Mouse (Mus musculus) neural tube, embryonic 13.5 days (tissue): ENCODE results near the gene Ttll8. TPM values are rescaled to one million over a fixed set of nuclear protein-coding genes. Genes with fewer than 3 reads are reported as not detected.

Source experiments
- ATAC-seq: fragments of 200-750 bp; cut with Nextera tagmentation; 2 replicates; pipeline ENCODE4 v1.8.0; 2017; ENCODE audit warnings: low read depth, mild to moderate bottlenecking, moderate TSS enrichment, moderate library complexity
- H3K27ac ChIP-seq: fragments of 300-500 bp; sonication (generic); replicated peaks from 2 replicates; pipeline ENCODE4 v1.5.1; 2015; ENCODE audit warnings: moderate library complexity, mild to moderate bottlenecking, inconsistent platforms
- H3K27me3 ChIP-seq: fragments of 300-500 bp; sonication (generic); 2 replicates; pipeline ENCODE4 v1.6.1; 2015; ENCODE audit warnings: mild to moderate bottlenecking, inconsistent platforms
- H3K36me3 ChIP-seq: fragments of 300-500 bp; sonication (generic); 2 replicates; pipeline ENCODE4 v1.6.1; 2015; ENCODE audit warnings: mild to moderate bottlenecking, inconsistent platforms
- H3K4me1 ChIP-seq: fragments of 300-500 bp; sonication (generic); replicated peaks from 2 replicates; pipeline ENCODE4 v1.6.1; 2015; ENCODE audit warnings: inconsistent platforms
- H3K4me2 ChIP-seq: fragments of 300-500 bp; sonication (generic); 2 replicates; pipeline ENCODE4 v1.6.1; 2015; ENCODE audit warnings: inconsistent platforms, mild to moderate bottlenecking, moderate library complexity
- H3K4me3 ChIP-seq: fragments of 300-500 bp; sonication (generic); 2 replicates; pipeline ENCODE4 v1.5.1; 2015; ENCODE audit warnings: mild to moderate bottlenecking, inconsistent platforms
- H3K9ac ChIP-seq: fragments of 300-500 bp; sonication (generic); 2 replicates; pipeline ENCODE4 v1.6.1; 2015; ENCODE audit warnings: moderate library complexity, mild to moderate bottlenecking, inconsistent platforms
- H3K9me3 ChIP-seq: fragments of 300-500 bp; sonication (generic); 2 replicates; pipeline ENCODE4 v1.6.1; 2016; ENCODE audit warnings: inconsistent platforms
- WGBS: fragments of 180-500 bp; shearing (Covaris S2); methylation state at CpG from one replicate; pipeline ENCODE4 v1.1.7; 2015; 5-methylcytosine and 5-hydroxymethylcytosine counted together
- polyA plus RNA-seq: library from polyadenylated mRNA; unstranded; fragments of >200 nt; fragmentation: Nextera tagmentation; extraction: Ambion mirVana; gene quantifications from 2 replicates; pipeline ENCODE4 v1.2.1, GENCODE M21; 2015

Gene Ttll8
- polyA plus RNA-seq, 1 experiment from 2014 or later, result not detected

DNA sequence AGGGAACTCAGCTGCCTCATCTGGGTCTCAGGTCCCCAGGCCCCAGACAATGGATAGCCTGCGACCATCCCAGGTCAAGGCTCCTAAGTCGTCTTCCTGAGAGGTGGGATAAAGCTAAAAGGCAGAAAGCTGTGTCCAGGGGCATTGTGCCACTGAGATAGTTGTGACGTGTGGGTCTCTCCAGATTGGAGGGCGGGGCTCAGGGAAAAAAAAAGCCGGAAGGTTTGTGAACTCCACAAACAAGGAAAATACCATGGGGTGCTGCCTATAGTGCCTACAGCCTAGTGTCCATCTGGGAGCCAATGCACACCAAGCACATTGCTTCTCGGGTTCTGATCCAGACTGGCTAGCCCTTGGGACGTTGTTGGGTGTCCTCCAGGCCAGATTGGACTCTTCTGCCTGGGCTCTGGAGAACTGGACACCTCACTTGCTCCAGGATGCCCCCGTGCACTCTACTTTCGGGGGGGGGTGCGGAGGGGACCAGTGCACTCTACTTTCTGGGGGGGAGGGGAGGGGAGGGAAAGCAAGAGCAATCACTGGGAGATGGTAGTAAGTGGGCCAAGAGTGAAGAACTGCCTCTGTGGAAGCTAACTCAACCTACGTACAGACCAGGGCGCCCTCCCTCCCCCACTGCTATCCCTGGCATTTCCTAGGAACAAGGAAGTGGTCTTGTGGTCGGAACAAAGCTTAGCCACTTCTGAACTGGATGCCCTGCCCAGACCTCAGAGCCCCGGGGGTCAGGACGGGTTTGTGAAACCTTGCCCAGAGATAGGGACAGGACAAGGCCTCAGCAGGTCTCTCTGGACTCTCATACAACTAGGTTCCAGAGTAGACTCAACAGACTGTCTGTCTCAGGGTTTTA, 99.0 kb downstream of the Ttll8 start:
- no peak for ATAC-seq
- Histone ChIP-seq H3K4me1 (peaks cover 15% of the 10 kb centered on the region), H3K27ac (no peak overlapping the region), H3K27me3 (no peaks in the 10 kb centered on the region), H3K9ac (no peak overlapping the region), H3K36me3 (no peaks in the 10 kb centered on the region), H3K4me2 (no peak overlapping the region), H3K9me3 (no peaks in the 10 kb centered on the region), H3K4me3 (no peak overlapping the region)
- WGBS, result 79% methylated on average over 15 of the region's 15 CpGs

- no peak overlapping the region for H3K9ac ChIP-seq
Measured at GRCm38 (mm10) chr15:88854119-88854968, 99.9 kb downstream of the Ttll8 start.

GRCm38 (mm10) chr15:88853106-88853505, 101.1 kb downstream of the Ttll8 start:
- no peak for ATAC-seq
- 87% methylated on average over 9 of the region's 9 CpGs for WGBS

More at GRCm38 (mm10) chr15:88854119-88854968, 99.9 kb downstream of the Ttll8 start:
- H3K9me3 ChIP-seq, result no peaks in the 10 kb centered on the region
- 65% methylated on average over 6 of the region's 6 CpGs for WGBS
- H3K4me3 ChIP-seq, result no peak overlapping the region
- no peaks in the 10 kb centered on the region for H3K27me3 ChIP-seq
- ATAC-seq, result no peak
- no peaks in the 10 kb centered on the region for H3K36me3 ChIP-seq
- H3K27ac ChIP-seq, result no peak overlapping the region
- no peak overlapping the region for H3K4me2 ChIP-seq
- peaks cover 18% of the 10 kb centered on the region for H3K4me1 ChIP-seq

GRCm38 (mm10) chr15:88851507-88852149, 102.6 kb downstream of the Ttll8 start:
- Histone ChIP-seq H3K4me3 (no peak overlapping the region), H3K36me3 (no peaks in the 10 kb centered on the region), H3K4me2 (no peak overlapping the region), H3K9me3 (no peaks in the 10 kb centered on the region), H3K4me1 (peaks cover 18% of the 10 kb centered on the region), H3K9ac (no peak overlapping the region), H3K27ac (no peak overlapping the region), H3K27me3 (no peaks in the 10 kb centered on the region; the same call in 1 of the 2 replicates)
- 82% methylated on average over 10 of the region's 10 CpGs for WGBS
- no peak for ATAC-seq

More at GRCm38 (mm10) chr15:88853106-88853505, 101.1 kb downstream of the Ttll8 start:
- Histone ChIP-seq H3K4me1 (peaks cover 18% of the 10 kb centered on the region), H3K27me3 (no peaks in the 10 kb centered on the region), H3K36me3 (no peaks in the 10 kb centered on the region), H3K9me3 (no peaks in the 10 kb centered on the region), H3K4me3 (no peak overlapping the region), H3K9ac (no peak overlapping the region), H3K27ac (no peak overlapping the region), H3K4me2 (no peak overlapping the region)

GRCm38 (mm10) chr15:88851076-88851475, 103.1 kb downstream of the Ttll8 start:
- H3K9me3 ChIP-seq, result no peaks in the 10 kb centered on the region
- ATAC-seq, result no peak
- no peak overlapping the region for H3K4me2 ChIP-seq
- H3K36me3 ChIP-seq, result no peaks in the 10 kb centered on the region
- H3K27me3 ChIP-seq, result no peaks in the 10 kb centered on the region; the same call in 1 of the 2 replicates
- H3K4me3 ChIP-seq, result no peak overlapping the region
- H3K4me1 ChIP-seq, result peaks cover 18% of the 10 kb centered on the region
- 62% methylated on average over 3 of the region's 3 CpGs for WGBS
- H3K9ac ChIP-seq, result no peak overlapping the region
- no peak overlapping the region for H3K27ac ChIP-seq

DNA sequence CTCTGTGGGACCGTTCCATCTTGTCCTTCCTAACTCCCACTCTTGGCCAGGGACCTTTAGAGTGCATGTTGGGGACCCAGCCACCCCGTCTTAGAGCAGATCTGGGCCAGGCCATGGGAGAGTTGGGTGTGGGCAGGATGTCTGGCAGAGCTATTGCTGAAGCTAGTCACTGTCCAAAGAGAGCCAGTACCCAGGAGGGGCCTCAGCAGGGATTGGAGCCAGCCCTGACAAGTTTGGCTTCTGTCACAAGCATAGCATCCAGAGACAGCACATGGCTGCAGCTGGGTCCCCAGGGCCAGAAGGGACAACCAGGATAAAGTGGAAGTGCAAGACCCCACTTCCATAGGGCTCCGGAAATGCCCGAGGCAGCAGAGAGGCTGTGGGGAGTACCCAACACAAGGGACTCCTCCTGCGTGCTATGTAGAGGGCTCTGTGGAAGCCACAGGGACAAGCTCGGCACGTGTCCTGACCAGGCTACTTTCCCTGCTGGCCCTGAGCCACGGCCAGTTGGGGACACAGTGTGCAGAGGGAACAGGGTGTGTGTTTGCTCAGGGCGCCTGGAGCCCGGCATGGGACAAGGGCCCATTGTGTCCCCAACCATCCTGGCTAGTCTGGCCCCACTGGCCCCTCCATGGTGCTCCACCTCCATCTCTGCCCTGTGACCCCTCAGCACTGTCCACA, 103.9 kb downstream of the Ttll8 start:
- Histone ChIP-seq H3K27me3 (no peaks in the 10 kb centered on the region; the same call in 1 of the 2 replicates), H3K9ac (no peak overlapping the region), H3K9me3 (no peaks in the 10 kb centered on the region), H3K36me3 (no peaks in the 10 kb centered on the region), H3K4me1 (peaks cover 18% of the 10 kb centered on the region), H3K4me3 (no peak overlapping the region), H3K4me2 (no peak overlapping the region), H3K27ac (no peak overlapping the region)
- 62% methylated on average over 10 of the region's 10 CpGs for WGBS
- ATAC-seq, result peak; percentile 48

- no peaks in the 10 kb centered on the region for H3K9me3 ChIP-seq
- no peak overlapping the region for H3K4me3 ChIP-seq
- no peak overlapping the region for H3K9ac ChIP-seq
- H3K27ac ChIP-seq, result no peak overlapping the region
- no peak for ATAC-seq
- WGBS, result 96% methylated on average over 2 of the region's 2 CpGs
- no peaks in the 10 kb centered on the region for H3K36me3 ChIP-seq
- H3K27me3 ChIP-seq, result no peaks in the 10 kb centered on the region; the same call in 1 of the 2 replicates
- no peak overlapping the region for H3K4me2 ChIP-seq
- peaks cover 15% of the 10 kb centered on the region for H3K4me1 ChIP-seq
Measured at GRCm38 (mm10) chr15:88849621-88850020, 104.6 kb downstream of the Ttll8 start.

DNA sequence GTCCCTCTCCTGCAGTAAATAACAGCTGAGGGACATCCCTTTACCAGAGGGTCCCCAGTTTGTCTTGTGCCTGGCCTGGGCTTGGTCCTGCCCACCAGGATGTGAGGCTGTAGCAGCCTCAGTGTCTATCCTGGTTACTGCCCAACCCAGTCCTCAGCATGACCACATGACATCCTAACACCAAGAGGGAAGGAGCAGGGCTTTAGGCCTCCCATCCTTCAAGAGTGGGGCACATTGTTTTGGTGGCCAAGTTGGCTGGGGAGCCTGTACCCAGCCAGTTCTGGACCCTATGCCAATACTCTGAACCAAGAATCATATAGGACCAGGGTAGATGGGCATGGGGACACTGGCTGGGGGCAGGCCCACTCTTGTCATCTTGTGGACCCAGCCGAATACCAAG, 105.6 kb downstream of the Ttll8 start:
- Histone ChIP-seq H3K27ac (no peak overlapping the region), H3K4me2 (no peak overlapping the region), H3K36me3 (no peaks in the 10 kb centered on the region), H3K27me3 (no peaks in the 10 kb centered on the region; the same call in 1 of the 2 replicates), H3K4me3 (no peak overlapping the region), H3K9ac (no peak overlapping the region), H3K9me3 (no peaks in the 10 kb centered on the region), H3K4me1 (peaks cover 10% of the 10 kb centered on the region)
- WGBS, result 93% methylated on average over 1 of the region's 1 CpGs
- ATAC-seq, result no peak

GRCm38 (mm10) chr15:88844966-88845365, 109.3 kb downstream of the Ttll8 start:
- no peak overlapping the region for H3K4me3 ChIP-seq
- H3K36me3 ChIP-seq, result no peaks in the 10 kb centered on the region
- no peak overlapping the region for H3K4me2 ChIP-seq
- 92% methylated on average over 7 of the region's 7 CpGs for WGBS
- H3K4me1 ChIP-seq, result peaks cover 2% of the 10 kb centered on the region; the same call in 1 of the 2 replicates
- no peak overlapping the region for H3K27ac ChIP-seq
- no peak for ATAC-seq
- no peaks in the 10 kb centered on the region; the same call in 1 of the 2 replicates for H3K27me3 ChIP-seq
- no peak overlapping the region for H3K9ac ChIP-seq
- no peaks in the 10 kb centered on the region for H3K9me3 ChIP-seq

DNA sequence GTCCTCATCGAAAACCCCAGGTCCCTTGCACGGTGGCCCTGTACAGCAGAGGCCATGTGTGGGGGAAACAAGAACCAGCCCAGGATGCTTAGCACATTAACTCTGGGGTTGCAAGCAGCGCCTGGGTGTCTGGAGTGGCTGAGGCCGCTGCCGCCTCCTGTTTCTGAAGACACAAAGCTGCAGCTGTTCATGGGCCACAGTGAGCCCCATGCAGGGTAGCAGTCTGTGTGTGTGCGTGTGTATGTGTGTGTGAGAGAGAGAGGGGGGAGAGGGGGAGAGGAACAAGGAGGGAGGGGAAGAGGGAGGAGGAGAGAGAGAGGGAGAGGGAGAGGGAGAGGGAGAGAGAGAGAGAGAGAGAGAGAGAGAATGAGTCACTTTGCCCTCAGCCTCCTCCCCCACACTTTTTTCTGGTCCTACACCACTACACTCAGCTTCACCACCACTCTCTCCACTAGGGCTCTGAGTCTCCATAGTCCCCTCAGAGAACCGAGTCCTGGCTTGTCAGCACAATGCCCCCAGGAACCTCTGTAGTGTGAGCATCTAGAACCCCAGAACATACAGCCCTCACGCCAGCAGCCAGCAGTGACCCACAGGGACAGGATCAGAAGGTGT, 110.6 kb downstream of the Ttll8 start:
- Histone ChIP-seq H3K9me3 (no peaks in the 10 kb centered on the region), H3K27me3 (no peaks in the 10 kb centered on the region; the same call in 1 of the 2 replicates), H3K4me1 (peaks cover 15% of the 10 kb centered on the region), H3K4me3 (no peak overlapping the region), H3K27ac (0 out of 2 replicates have a peak overlapping the region, but pooled peaks have one; percentile 29), H3K36me3 (no peaks in the 10 kb centered on the region), H3K4me2 (no peak overlapping the region), H3K9ac (no peak overlapping the region)
- 41% methylated on average over 8 of the region's 8 CpGs for WGBS
- no peak for ATAC-seq

DNA sequence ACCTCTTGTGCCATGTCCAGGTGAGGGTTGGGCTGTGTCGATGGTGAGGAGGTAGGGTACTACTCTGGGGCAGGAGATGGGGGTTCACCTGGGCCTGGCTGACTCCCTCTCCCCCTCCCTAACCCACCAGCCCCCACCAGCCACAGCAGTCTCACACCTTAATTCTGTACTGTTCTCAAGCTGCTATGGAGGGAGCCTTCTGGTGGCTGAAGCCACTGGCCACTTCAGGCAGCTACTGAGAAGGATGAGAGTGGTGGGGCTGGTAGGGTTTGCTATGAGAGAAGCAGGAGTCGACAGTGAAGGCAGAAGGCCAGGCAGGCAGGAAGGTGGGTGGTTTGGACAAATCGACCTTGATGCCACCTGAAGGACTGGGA, 111.9 kb downstream of the Ttll8 start:
- WGBS, result 75% methylated on average over 3 of the region's 3 CpGs
- H3K9me3 ChIP-seq, result no peaks in the 10 kb centered on the region
- no peaks in the 10 kb centered on the region for H3K36me3 ChIP-seq
- H3K4me2 ChIP-seq, result no peak overlapping the region
- H3K27me3 ChIP-seq, result no peaks in the 10 kb centered on the region; the same call in 1 of the 2 replicates
- peaks cover 24% of the 10 kb centered on the region for H3K4me1 ChIP-seq
- H3K27ac ChIP-seq, result no peak overlapping the region
- no peak overlapping the region for H3K9ac ChIP-seq
- no peak overlapping the region for H3K4me3 ChIP-seq
- no peak for ATAC-seq
